Mouse (Mus musculus) intestine, postnatal 0 days (tissue): ENCODE measurements at regions not wholly inside any gene's neighbourhood (a gene's known extent, or its start where the extent isn't known, plus 50 kb on each side); places are given as distances from the start of the nearest gene placed in this dataset.

Source experiments
- ATAC-seq: fragments of 200-750 bp; cut with Nextera tagmentation; 2 replicates; pipeline ENCODE4 v1.8.0; 2017; ENCODE audit warnings: mild to moderate bottlenecking, moderate TSS enrichment, moderate library complexity
- H3K27ac ChIP-seq: fragments of 300-500 bp; sonication (generic); 2 replicates; pipeline ENCODE4 v1.5.1; 2014; ENCODE audit warnings: mild to moderate bottlenecking, low read depth, low read length, moderate library complexity
- H3K27me3 ChIP-seq: fragments of 300-500 bp; sonication (generic); replicated peaks from 2 replicates; pipeline ENCODE4 v1.6.1; 2014; ENCODE audit warnings: low read length, mixed read lengths; ENCODE audit not compliant: control insufficient read depth, insufficient read depth
- H3K36me3 ChIP-seq: fragments of 300-500 bp; sonication (generic); 2 replicates; pipeline ENCODE4 v1.6.1; 2014; ENCODE audit warnings: mild to moderate bottlenecking, moderate library complexity; ENCODE audit not compliant: control insufficient read depth, insufficient read depth
- H3K4me1 ChIP-seq: fragments of 300-500 bp; sonication (generic); replicated peaks from 2 replicates; pipeline ENCODE4 v1.6.1; 2014; ENCODE audit warnings: antibody characterized with exemption, low read length, mixed read lengths; ENCODE audit not compliant: control insufficient read depth, insufficient read depth
- H3K4me2 ChIP-seq: fragments of 300-500 bp; sonication (generic); replicated peaks from 2 replicates; pipeline ENCODE4 v1.6.1; 2014; ENCODE audit warnings: low read depth, mild to moderate bottlenecking, moderate library complexity
- H3K4me3 ChIP-seq: fragments of 300-500 bp; sonication (generic); 2 replicates; pipeline ENCODE4 v1.5.1; 2014; ENCODE audit warnings: low read depth, low read length
- H3K9ac ChIP-seq: fragments of 300-500 bp; sonication (generic); 2 replicates; pipeline ENCODE4 v1.6.1; 2014; ENCODE audit warnings: mild to moderate bottlenecking, low read depth, low read length
- H3K9me3 ChIP-seq: fragments of 300-500 bp; sonication (generic); 2 replicates; pipeline ENCODE4 v1.6.1; 2016; ENCODE audit warnings: mixed run types; ENCODE audit not compliant: control insufficient read depth
- CTCF ChIP-seq: sonication (generic); IDR thresholded peaks from 2 replicates; pipeline ENCODE4 v1.5.1; 2016; ENCODE audit warnings: low read depth, mild to moderate bottlenecking, control low read depth, antibody characterized with exemption, moderate library complexity
- WGBS: fragments of 180-500 bp; shearing (Covaris S2); extraction: QIAGEN DNeasy Blood & Tissue Kit; methylation state at CpG from one replicate; pipeline ENCODE4 v1.1.7; 2014; 5-methylcytosine and 5-hydroxymethylcytosine counted together

DNA sequence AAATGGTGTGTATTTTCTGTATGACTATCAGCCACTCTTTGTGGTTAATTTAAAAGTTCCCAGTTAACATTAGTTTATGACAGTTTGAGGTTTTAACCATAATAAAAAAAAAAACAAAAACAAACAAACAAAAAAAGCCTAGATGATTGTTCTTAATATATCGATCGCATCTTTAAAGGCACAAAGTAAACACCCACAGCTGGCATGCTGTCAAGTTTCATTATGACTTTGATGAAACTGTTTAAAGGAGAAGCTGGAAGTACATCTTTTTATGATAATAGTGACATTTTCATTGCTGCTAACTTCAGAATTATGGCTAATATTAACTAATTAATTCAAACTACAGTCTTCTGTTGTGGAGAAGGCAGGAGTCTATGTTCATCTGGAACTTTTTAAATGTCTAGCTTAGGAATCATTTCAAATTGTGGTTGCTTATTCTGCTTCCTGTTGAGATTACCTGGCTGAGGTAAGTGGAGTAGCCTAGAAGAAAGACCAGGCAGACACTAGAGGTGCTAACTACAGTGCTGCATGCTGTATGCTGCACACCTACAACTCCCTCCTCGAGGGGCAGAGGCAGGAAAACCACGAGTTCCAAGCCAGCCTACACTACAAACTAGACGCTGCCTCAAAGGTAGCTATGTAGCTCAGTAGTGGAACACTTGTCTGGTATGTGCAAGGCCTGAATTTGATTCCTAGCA, 591.9 kb downstream of the Zfp706 start:
- no peak overlapping the region for H3K9ac ChIP-seq
- ATAC-seq, result no peak
- no peaks in the 10 kb centered on the region for H3K9me3 ChIP-seq
- H3K4me2 ChIP-seq, result no peak overlapping the region
- no peak overlapping the region for H3K4me3 ChIP-seq
- no peaks in the 10 kb centered on the region for H3K27me3 ChIP-seq
- H3K4me1 ChIP-seq, result no peaks in the 10 kb centered on the region
- no peaks in the 10 kb centered on the region for H3K36me3 ChIP-seq
- H3K27ac ChIP-seq, result no peak overlapping the region
- WGBS, result 67% methylated on average over 5 of the region's 5 CpGs
- TF ChIP-seq CTCF, result no peak

- ATAC-seq, result no peak
- H3K4me1 ChIP-seq, result no peaks in the 10 kb centered on the region
- no peaks in the 10 kb centered on the region for H3K9me3 ChIP-seq
- H3K27ac ChIP-seq, result no peak overlapping the region
- no peak for TF ChIP-seq CTCF
- no peaks in the 10 kb centered on the region for H3K36me3 ChIP-seq
- H3K9ac ChIP-seq, result no peak overlapping the region
- no peak overlapping the region for H3K4me3 ChIP-seq
- H3K4me2 ChIP-seq, result no peak overlapping the region
- 65% methylated on average over 3 of the region's 3 CpGs for WGBS
- no peaks in the 10 kb centered on the region for H3K27me3 ChIP-seq
Measured at GRCm38 (mm10) chr15:36412016-36412415, 595.6 kb downstream of the Zfp706 start.

DNA sequence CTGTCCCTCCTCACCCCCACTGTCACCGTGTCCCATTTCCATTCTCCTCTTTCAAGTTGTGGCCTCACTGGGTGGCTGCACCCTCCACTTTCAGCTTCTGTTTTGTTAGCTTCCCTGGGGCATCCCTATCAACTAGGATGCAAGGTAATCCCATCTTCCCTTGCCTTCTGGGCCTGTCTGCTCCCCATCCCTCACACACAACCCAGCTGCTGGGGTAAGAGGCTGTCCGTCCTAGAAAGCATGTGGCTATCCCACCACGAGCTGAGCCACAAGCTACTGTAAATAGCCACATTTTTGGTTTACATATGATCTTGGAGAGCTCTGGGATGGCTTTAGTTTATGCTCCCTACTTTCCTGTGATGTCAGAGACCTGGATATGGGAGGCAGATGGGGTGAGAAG, 602.1 kb downstream of the Zfp706 start:
- ATAC-seq, result no peak
- Histone ChIP-seq H3K27me3 (no peaks in the 10 kb centered on the region), H3K4me3 (no peak overlapping the region)

GRCm38 (mm10) chr15:36403336-36404119, 604.0 kb downstream of the Zfp706 start:
- H3K4me1 ChIP-seq, result no peaks in the 10 kb centered on the region; the same call in 1 of the 2 replicates
- no peak overlapping the region for H3K9ac ChIP-seq
- no peak overlapping the region for H3K4me2 ChIP-seq
- 79% methylated on average over 6 of the region's 6 CpGs for WGBS
- H3K9me3 ChIP-seq, result no peaks in the 10 kb centered on the region
- TF ChIP-seq CTCF, result no peak
- ATAC-seq, result no peak
- no peak overlapping the region for H3K4me3 ChIP-seq
- H3K27me3 ChIP-seq, result no peaks in the 10 kb centered on the region
- H3K27ac ChIP-seq, result no peak overlapping the region
- no peaks in the 10 kb centered on the region for H3K36me3 ChIP-seq

More for the DNA sequence above, 602.1 kb downstream of the Zfp706 start:
- Histone ChIP-seq H3K4me2 (no peak overlapping the region), H3K36me3 (no peaks in the 10 kb centered on the region), H3K9me3 (no peaks in the 10 kb centered on the region), H3K9ac (no peak overlapping the region), H3K27ac (no peak overlapping the region), H3K4me1 (no peaks in the 10 kb centered on the region)
- WGBS, result 73% methylated on average over 3 of the region's 3 CpGs
- no peak for TF ChIP-seq CTCF

GRCm38 (mm10) chr15:36402051-36402450, 605.5 kb downstream of the Zfp706 start:
- Histone ChIP-seq H3K27me3 (no peaks in the 10 kb centered on the region), H3K27ac (no peak overlapping the region), H3K36me3 (no peaks in the 10 kb centered on the region), H3K4me1 (no peaks in the 10 kb centered on the region; the same call in 1 of the 2 replicates), H3K9ac (no peak overlapping the region), H3K4me3 (no peak overlapping the region), H3K9me3 (no peaks in the 10 kb centered on the region), H3K4me2 (no peak overlapping the region)
- no peak for TF ChIP-seq CTCF
- ATAC-seq, result no peak
- WGBS, result 93% methylated on average over 1 of the region's 1 CpGs

GRCm38 (mm10) chr15:36400311-36400840, 607.2 kb downstream of the Zfp706 start:
- ATAC-seq, result no peak
- no peak overlapping the region for H3K9ac ChIP-seq
- WGBS, result 67% methylated on average over 9 of the region's 9 CpGs
- no peak for TF ChIP-seq CTCF
- H3K27ac ChIP-seq, result no peak overlapping the region
- no peaks in the 10 kb centered on the region for H3K27me3 ChIP-seq
- H3K4me2 ChIP-seq, result no peak overlapping the region
- H3K4me1 ChIP-seq, result no peaks in the 10 kb centered on the region; the same call in 1 of the 2 replicates
- no peaks in the 10 kb centered on the region for H3K36me3 ChIP-seq
- no peak overlapping the region for H3K4me3 ChIP-seq
- H3K9me3 ChIP-seq, result no peaks in the 10 kb centered on the region
